Mouse (Mus musculus) kidney, adult 9 months (tissue): ENCODE measurements around the gene Bbip1.

Source experiments
- DNase-seq: peaks from one replicate; pipeline ENCODE4 v3.0.0; 2022

Gene Bbip1

DNA sequence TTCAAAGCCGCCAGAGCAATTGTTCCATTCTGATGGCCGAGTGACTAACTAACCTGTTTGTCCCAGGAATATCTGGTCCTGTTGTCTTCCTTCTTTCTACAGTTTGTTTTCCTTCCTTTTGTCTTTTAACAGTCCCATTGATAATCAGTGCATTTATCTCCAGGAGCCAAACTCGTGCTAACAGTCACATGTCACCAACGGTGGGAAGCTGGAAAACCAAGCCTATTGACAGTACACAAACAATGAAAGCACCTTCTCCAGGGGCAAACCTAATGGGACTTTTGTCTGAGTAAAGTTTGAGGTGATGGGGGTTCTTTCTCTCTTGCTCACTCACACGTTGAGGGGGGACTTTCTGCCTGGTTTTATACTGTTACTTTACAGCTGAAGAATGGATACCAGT lies 54.2 kb downstream of the Bbip1 start:
- no peak for DNase-seq

DNA sequence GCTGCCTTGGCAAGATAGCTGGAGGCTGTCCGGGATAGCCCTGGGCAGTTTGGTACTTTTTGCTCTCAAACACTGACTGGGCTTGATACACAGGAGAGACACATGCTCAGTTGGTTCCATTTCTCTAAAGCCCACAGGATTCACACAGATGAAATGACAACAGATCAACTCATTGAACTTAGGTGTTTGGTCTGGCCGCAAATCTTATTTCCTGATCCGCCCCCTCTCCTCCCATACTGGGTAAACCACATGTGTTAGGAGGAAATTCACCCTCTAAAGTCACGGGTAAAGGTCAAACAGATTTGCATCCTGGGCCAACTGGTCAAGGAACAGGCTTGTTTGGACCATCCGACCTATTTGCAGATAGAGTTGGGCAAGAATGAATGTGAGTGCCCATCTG lies 54.9 kb downstream of the Bbip1 start:
- DNase-seq: no peak

DNA sequence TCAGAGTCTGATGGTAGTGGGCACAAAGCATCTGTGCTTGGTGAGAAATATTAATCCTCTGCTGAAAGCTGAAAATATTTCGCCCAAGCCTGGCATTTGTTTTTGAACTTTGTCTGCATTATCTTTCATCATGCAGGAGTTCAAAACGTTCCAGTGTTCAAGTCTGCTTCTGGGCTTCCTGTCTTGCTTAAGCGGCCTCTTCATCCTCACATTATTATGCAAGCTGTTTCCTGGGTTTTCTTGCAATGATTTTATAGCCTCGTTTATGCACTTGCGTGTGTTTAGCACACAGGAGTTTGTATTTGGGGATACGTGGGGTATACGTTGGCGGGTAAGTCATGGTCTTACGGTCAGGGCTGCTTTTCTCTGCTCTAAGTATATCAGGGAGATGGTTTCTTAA lies 56.1 kb downstream of the Bbip1 start:
- DNase-seq: no peak

DNA sequence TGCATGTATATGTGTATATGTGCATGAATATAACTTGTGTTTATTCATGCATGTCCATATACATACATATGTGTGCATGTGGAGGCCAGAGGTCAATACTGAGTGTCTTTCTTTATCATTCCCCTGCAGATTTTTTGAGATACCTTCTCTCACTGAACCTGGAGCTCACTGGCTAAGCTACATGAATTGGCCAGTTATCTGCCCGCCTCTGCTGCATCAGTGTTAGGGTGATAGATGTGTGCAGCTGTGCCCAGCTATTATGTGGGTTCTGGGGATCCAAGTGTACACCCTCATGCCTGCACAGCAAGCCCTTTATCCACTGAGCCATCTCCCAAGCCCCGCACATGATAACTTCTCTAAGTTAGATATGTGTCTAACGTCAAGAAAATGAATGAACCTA lies 56.6 kb downstream of the Bbip1 start:
- no peak for DNase-seq

DNA sequence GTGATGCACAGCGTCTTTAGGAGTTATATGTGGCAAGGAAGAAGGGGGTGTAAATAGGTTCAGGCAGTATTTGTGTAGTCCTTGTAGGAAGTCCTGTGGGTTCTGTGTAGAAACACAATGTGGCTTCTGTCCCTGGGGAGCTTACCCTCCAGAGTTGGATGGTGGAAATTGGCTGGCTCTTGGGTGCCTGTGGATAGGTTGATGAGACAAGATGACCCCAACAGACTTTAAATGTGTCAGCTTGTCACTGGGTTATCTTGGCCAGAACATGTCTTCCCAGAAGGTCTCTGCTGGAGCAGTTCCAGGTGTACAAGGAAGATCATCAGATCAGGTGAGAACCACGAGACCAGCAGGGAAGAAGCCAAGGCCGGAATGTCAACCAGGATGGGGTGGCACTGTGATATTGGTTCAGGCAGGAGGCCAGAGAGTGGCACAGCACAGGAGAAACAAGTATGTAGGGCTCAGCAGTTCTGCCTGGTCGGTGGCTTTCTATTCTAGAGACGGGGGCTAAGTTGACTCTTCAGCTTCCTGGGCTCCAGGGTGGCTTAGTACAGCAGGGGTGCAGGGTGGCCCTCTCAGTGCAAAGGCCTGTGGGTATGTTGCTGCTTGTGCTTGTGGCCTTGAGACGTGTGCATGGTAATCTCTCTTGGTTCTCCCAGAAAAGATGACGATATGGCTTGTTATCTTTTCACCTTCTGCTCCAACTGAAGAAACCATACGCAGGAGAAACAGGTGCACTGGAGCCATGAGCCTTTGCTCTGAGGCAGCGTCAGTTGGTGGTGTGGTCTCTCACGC lies 57.7 kb downstream of the Bbip1 start:
- no peak for DNase-seq

DNA sequence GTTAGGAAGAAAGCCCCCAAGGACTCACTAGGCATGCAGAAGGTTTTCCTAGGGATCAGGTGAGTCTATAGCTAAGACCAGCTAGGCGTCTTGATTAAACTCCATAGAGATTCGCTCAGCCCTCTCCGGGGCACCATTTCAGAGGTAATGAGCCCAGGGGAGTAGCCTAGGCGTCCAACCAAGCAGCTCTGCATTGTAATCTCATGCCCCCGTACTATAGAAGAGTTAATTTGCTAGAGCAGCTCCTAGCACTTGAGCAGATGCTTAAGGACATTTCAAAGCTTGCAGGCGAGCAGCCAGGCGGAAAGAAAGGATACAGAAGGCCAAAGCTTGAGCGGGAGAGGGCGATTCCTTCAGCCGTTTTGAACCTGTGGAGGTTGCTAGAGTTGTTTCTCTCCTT lies 59.0 kb downstream of the Bbip1 start:
- no peak for DNase-seq

- no peak for DNase-seq
Measured at GRCm38 (mm10) chr19:53881786-53882185, 62.6 kb downstream of the Bbip1 start.

DNA sequence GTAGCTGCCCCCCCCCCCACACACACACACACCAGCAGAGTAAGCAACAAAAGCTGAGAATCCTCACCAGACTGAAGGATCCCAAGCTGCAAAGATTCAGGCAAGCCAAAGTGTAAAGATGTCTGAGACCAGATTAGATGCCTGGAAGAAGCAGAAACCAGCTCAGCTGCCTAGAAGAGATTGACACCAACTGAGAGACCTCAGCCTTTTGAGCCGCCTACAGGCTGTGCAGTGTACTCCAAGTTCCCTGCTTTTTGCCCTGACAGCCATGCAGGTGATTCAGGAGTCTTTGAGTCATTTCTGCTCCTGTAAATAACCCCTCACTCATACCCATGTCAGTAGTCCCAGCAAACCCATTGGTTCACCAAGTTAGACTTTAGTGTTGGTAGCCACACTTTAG lies 64.0 kb downstream of the Bbip1 start:
- DNase-seq: no peak
